Mouse (Mus musculus) left cerebral cortex, adult 18-20 months (tissue): Measurements from ENCODE around the gene Usp46. TPM values are rescaled to one million over a fixed set of nuclear protein-coding genes. Genes with fewer than 3 reads are reported as not detected.
"Not testable (repeated sequence)": the region's sequence is repeated elsewhere in the genome, so short reads cannot be mapped to it uniquely, and the experiment has no call there.

Experiments
- DNase-seq, 2 experiments: peaks; one replicate each; pipeline ENCODE4 v3.0.0; 2021 to 2022; ENCODE audit warnings: low spot score in 2 of 2, mixed read lengths in 1 of 2
- total RNA-seq, 2 experiments: library from RNA; stranded (reverse); gene quantifications; 2 replicates each; pipeline ENCODE4 v1.2.3; 2021

The Usp46 gene
- total RNA-seq, 2 experiments from 2014 or later: 128 to 129 TPM

- no peak for DNase-seq
Observed at GRCm38 (mm10) chr5:74076759-74077158, 8.5 kb upstream of the Usp46 start.

GRCm38 (mm10) chr5:74070564-74070963 is 2.3 kb upstream of the Usp46 start:
- not testable (repeated sequence) for DNase-seq

GRCm38 (mm10) chr5:74068714-74069321 is 587 bp upstream of the Usp46 start:
- peak; percentile 60 to 72 for DNase-seq

GRCm38 (mm10) chr5:74067346-74067745 is 885 bp downstream of the Usp46 start:
- DNase-seq: no peak

- DNase-seq: no peak
Observed at GRCm38 (mm10) chr5:74066416-74067115, 1.7 kb downstream of the Usp46 start.

GRCm38 (mm10) chr5:74065565-74066275 is 2.5 kb downstream of the Usp46 start:
- no peak for DNase-seq

- no peak for DNase-seq
Observed at GRCm38 (mm10) chr5:74064844-74065243, 3.4 kb downstream of the Usp46 start.

- DNase-seq: no peak
Observed at GRCm38 (mm10) chr5:74063226-74063747, 4.9 kb downstream of the Usp46 start.

GRCm38 (mm10) chr5:74062266-74062665 is 6.0 kb downstream of the Usp46 start:
- no peak for DNase-seq

- peak in 1 of 2 experiments; percentile 39 for DNase-seq
Observed at GRCm38 (mm10) chr5:74061408-74062047, 6.7 kb downstream of the Usp46 start.

- no peak for DNase-seq
Observed at GRCm38 (mm10) chr5:74052171-74052909, 15.9 kb downstream of the Usp46 start.

- peak in 1 of 2 experiments; percentile 52 for DNase-seq
Observed at GRCm38 (mm10) chr5:74051394-74052170, 16.6 kb downstream of the Usp46 start.

- DNase-seq: no peak
Observed at GRCm38 (mm10) chr5:74050903-74051302, 17.3 kb downstream of the Usp46 start.

- DNase-seq: no peak
Observed at GRCm38 (mm10) chr5:74048846-74049495, 19.3 kb downstream of the Usp46 start.

GRCm38 (mm10) chr5:74044591-74044990 is 23.6 kb downstream of the Usp46 start:
- no peak for DNase-seq

- no peak for DNase-seq
Observed at GRCm38 (mm10) chr5:74042796-74043340, 25.4 kb downstream of the Usp46 start.

- DNase-seq: peak in 1 of 2 experiments; percentile 35
Observed at GRCm38 (mm10) chr5:74040541-74040940, 27.7 kb downstream of the Usp46 start.

GRCm38 (mm10) chr5:74035454-74035853 is 32.8 kb downstream of the Usp46 start:
- DNase-seq: no peak

- no peak for DNase-seq
Observed at GRCm38 (mm10) chr5:74034177-74034576, 34.1 kb downstream of the Usp46 start.
